Mouse (Mus musculus) limb, embryonic 13.5 days (tissue): Measurements from ENCODE around the gene Kcne4. TPM values are rescaled to one million over a fixed set of nuclear protein-coding genes. Genes with fewer than 3 reads are reported as not detected.
A peak's percentile ranks its signal among the peaks of the same experiment; 100 is the strongest.

Source experiments
- ATAC-seq: fragments of 200-750 bp; cut with Nextera tagmentation; 2 replicates; pipeline ENCODE4 v1.8.0; 2017; ENCODE audit warnings: low read depth, moderate number of reproducible peaks, moderate TSS enrichment; ENCODE audit not compliant: low FRiP score
- H3K27ac ChIP-seq: fragments of 300-500 bp; sonication (generic); 2 replicates; pipeline ENCODE4 v1.5.1; 2015; ENCODE audit warnings: inconsistent platforms, mild to moderate bottlenecking, moderate library complexity
- H3K27me3 ChIP-seq: fragments of 300-500 bp; sonication (generic); 2 replicates; pipeline ENCODE4 v1.6.1; 2015; ENCODE audit warnings: mild to moderate bottlenecking, inconsistent platforms
- H3K36me3 ChIP-seq: fragments of 300-500 bp; sonication (generic); 2 replicates; pipeline ENCODE4 v1.6.1; 2015; ENCODE audit warnings: inconsistent platforms, mild to moderate bottlenecking, moderate library complexity
- H3K4me1 ChIP-seq: fragments of 300-500 bp; sonication (generic); 2 replicates; pipeline ENCODE4 v1.6.1; 2015; ENCODE audit warnings: inconsistent platforms
- H3K4me2 ChIP-seq: fragments of 300-500 bp; sonication (generic); replicated peaks from 2 replicates; pipeline ENCODE4 v1.6.1; 2015; ENCODE audit warnings: inconsistent platforms, mild to moderate bottlenecking, moderate library complexity
- H3K4me3 ChIP-seq: fragments of 300-500 bp; sonication (generic); 2 replicates; pipeline ENCODE4 v1.5.1; 2015; ENCODE audit warnings: moderate library complexity, mild to moderate bottlenecking, inconsistent platforms
- H3K9ac ChIP-seq: fragments of 300-500 bp; sonication (generic); 2 replicates; pipeline ENCODE4 v1.6.1; 2015; ENCODE audit warnings: mild to moderate bottlenecking, inconsistent platforms
- H3K9me3 ChIP-seq: fragments of 300-500 bp; sonication (generic); 2 replicates; pipeline ENCODE4 v1.6.1; 2016; ENCODE audit warnings: inconsistent platforms
- WGBS: fragments of 180-500 bp; shearing (Covaris S2); methylation state at CpG from one replicate; pipeline ENCODE4 v1.1.7; 2015; 5-methylcytosine and 5-hydroxymethylcytosine counted together
- polyA plus RNA-seq: library from polyadenylated mRNA; unstranded; fragments of >200 nt; fragmentation: Nextera tagmentation; extraction: Ambion mirVana; gene quantifications from 2 replicates; pipeline ENCODE4 v1.2.1, GENCODE M21; 2015

Gene Kcne4
- polyA plus RNA-seq, 1 experiment from 2014 or later: 13.2 TPM

DNA sequence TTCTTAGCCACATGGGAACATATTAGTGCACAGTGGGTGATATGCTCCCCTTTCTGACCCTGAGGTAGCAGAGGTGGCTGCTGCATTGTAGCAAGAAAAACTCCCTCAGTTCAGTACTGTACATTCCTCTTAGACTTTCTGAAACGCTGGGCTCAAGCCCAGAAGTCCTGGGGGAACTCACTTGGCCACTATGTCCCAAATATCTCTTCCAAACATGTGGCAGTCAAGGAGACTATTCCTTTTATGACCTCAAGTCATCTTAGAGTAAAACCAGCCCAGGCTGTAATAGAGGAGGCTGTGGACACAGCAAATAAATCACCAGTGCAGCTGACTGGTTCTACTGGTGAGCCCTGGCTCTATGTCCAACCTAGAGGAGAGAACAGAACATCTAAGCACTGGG, 45.7 kb downstream of the Kcne4 start:
- Histone ChIP-seq H3K9me3 (no peaks in the 10 kb centered on the region), H3K27me3 (no peaks in the 10 kb centered on the region)
- 76% methylated on average over 1 of the region's 1 CpGs for WGBS

DNA sequence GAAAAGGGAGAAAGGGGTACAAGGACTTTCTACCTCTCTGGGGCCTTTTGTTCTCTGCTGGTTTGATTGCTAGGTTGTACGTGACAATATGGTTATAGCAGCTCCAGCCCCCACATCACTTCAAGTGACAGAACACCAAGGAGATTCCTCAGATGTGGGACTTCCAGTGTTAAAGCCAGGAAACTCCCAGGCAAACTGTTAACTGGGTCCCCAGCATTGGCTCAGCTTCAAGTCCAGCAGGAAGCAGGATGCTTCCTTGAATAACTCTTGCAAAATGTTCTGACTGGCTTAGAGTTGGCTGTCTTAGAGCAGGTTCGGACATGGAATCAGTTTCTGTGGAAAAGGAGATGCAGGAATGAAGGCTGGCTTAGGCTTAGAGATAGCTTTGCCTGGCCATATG, 47.3 kb downstream of the Kcne4 start:
- Histone ChIP-seq H3K27ac (no peak overlapping the region), H3K36me3 (no peaks in the 10 kb centered on the region)

More for the DNA sequence above, 45.7 kb downstream of the Kcne4 start:
- H3K9ac ChIP-seq: no peak overlapping the region
- peaks cover 6% of the 10 kb centered on the region; the same call in 1 of the 2 replicates for H3K4me1 ChIP-seq
- no peak for ATAC-seq
- H3K27ac ChIP-seq: no peak overlapping the region
- no peak overlapping the region for H3K4me2 ChIP-seq
- no peaks in the 10 kb centered on the region for H3K36me3 ChIP-seq
- H3K4me3 ChIP-seq: no peak overlapping the region

DNA sequence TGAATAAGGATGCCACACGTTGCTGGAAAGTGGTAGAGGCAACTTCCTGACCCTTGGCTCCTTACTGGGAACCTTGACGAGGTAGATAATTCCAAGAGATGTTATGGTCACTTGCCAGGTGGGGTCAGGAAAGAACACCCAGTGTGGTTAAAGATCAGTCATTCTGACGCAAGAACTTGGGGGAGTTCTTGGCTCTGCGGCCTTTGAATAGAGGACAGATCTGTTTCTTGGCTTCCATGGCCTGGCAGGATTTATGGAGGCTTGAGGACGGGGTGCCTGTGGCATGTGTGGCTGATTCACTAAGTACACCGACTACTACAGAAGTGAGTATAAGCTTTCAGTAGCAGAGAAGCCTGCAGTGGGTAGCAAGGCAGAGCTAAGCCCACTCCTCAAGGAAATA, 47.8 kb downstream of the Kcne4 start:
- H3K4me1 ChIP-seq: peaks cover 6% of the 10 kb centered on the region; the same call in 1 of the 2 replicates
- no peak overlapping the region for H3K4me2 ChIP-seq
- no peak overlapping the region for H3K9ac ChIP-seq
- 53% methylated on average over 6 of the region's 6 CpGs for WGBS
- H3K4me3 ChIP-seq: no peak overlapping the region
- H3K27ac ChIP-seq: peak overlapping the region; percentile 63; the same call in 1 of the 2 replicates
- H3K36me3 ChIP-seq: no peaks in the 10 kb centered on the region
- H3K27me3 ChIP-seq: no peaks in the 10 kb centered on the region
- ATAC-seq: no peak; the same call in 1 of the 2 replicates
- no peaks in the 10 kb centered on the region for H3K9me3 ChIP-seq

More for the DNA sequence above, 47.3 kb downstream of the Kcne4 start:
- ATAC-seq: no peak
- no peak overlapping the region for H3K9ac ChIP-seq
- H3K9me3 ChIP-seq: no peaks in the 10 kb centered on the region
- no peak overlapping the region for H3K4me2 ChIP-seq
- peaks cover 6% of the 10 kb centered on the region; the same call in 1 of the 2 replicates for H3K4me1 ChIP-seq
- no peaks in the 10 kb centered on the region for H3K27me3 ChIP-seq
- WGBS: 64% methylated on average over 2 of the region's 2 CpGs
- H3K4me3 ChIP-seq: no peak overlapping the region

- no peaks in the 10 kb centered on the region for H3K27me3 ChIP-seq
- no peaks in the 10 kb centered on the region for H3K36me3 ChIP-seq
- peaks cover 6% of the 10 kb centered on the region; the same call in 1 of the 2 replicates for H3K4me1 ChIP-seq
- WGBS: 73% methylated on average over 4 of the region's 4 CpGs
- no peak for ATAC-seq
- no peak overlapping the region for H3K4me2 ChIP-seq
- H3K9me3 ChIP-seq: no peaks in the 10 kb centered on the region
- H3K4me3 ChIP-seq: no peak overlapping the region
- H3K9ac ChIP-seq: no peak overlapping the region
- peak overlapping the region; percentile 63; the same call in 1 of the 2 replicates for H3K27ac ChIP-seq
Measured at GRCm38 (mm10) chr1:78864799-78865346, 48.3 kb downstream of the Kcne4 start.

DNA sequence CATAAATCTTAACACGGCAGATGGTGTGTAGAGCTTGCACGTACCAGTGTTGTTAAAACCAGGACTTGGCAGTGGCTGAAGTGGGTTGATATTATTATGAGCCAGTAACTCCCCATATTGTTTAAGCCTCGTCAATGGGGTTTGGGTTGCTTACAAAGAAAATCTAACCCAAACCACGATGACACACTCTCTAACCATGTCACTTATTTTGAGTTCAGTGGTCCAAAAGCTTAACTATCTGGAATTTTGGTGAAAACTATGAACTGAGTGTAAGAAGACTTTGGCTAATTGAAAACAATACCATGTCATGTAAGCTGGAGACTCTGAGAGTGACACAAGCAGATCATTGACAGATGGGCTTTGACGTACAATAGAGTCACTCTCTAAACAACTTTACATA, 49.4 kb downstream of the Kcne4 start:
- Histone ChIP-seq H3K27ac (no peak overlapping the region), H3K9me3 (no peaks in the 10 kb centered on the region), H3K4me1 (peaks cover 6% of the 10 kb centered on the region; the same call in 1 of the 2 replicates), H3K36me3 (no peaks in the 10 kb centered on the region), H3K4me2 (no peak overlapping the region), H3K27me3 (no peaks in the 10 kb centered on the region), H3K9ac (no peak overlapping the region), H3K4me3 (no peak overlapping the region)
- WGBS: 89% methylated on average over 5 of the region's 5 CpGs
- no peak for ATAC-seq

GRCm38 (mm10) chr1:78866455-78866854, 49.9 kb downstream of the Kcne4 start:
- Histone ChIP-seq H3K9ac (no peak overlapping the region), H3K36me3 (no peaks in the 10 kb centered on the region), H3K9me3 (no peaks in the 10 kb centered on the region), H3K4me2 (no peak overlapping the region), H3K27ac (no peak overlapping the region), H3K4me1 (peaks cover 6% of the 10 kb centered on the region; the same call in 1 of the 2 replicates), H3K27me3 (no peaks in the 10 kb centered on the region), H3K4me3 (no peak overlapping the region)
- no peak for ATAC-seq
- whole genome bisulfite sequencing: 83% methylated on average over 2 of the region's 2 CpGs

Other genes starting within 250 kb of the Kcne4 start
- 76.8 and 83.2 TPM in 2 replicates for gene Acsl3, start 158.9 kb upstream of the Kcne4 start, polyA plus RNA-seq
- 4.3 and 4.4 TPM in 2 replicates for gene Utp14b, start 158.7 kb upstream of the Kcne4 start, polyA plus RNA-seq